ENCODE assay signal across 30 mouse cellular contexts in the genomic region with DNA sequence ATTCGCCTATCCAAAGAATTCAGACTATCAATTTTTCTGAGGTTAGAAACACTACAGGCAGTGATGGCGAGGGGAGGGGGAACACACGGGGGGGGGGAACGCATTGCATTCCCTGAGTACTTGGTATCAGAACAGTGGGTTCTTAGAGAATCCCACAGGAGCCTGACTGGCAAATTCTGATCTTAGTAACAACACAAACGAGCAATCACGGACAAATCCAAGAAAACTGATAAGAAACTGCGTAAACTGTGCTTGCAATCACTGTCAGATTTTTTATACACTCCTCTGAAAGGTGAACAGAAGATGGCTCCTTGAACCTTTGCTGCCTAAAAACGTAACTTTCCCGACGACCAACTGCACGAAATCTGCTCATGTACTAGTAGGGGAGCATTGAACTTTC. TPM values are rescaled to one million over a fixed set of nuclear protein-coding genes. Genes with fewer than 3 reads are reported as not detected.
A peak's percentile ranks its signal among the peaks of the same experiment; 100 is the strongest.
DNase-seq lines count a peak whose midpoint lies in the region; ATAC-seq and TF ChIP-seq lines count a peak whose summit lies in the region.
"Not testable (repeated sequence)": the region's sequence is repeated elsewhere in the genome, so short reads cannot be mapped to it uniquely, and the experiment has no call there.
"Had no signal": no experiment of that assay in that cellular context is flagged by ENCODE, and none has a peak within 500 bp of the region (broad histone marks: within the 10 kb centered on the region; RNA-seq: fewer than 3 reads in every experiment).

No protein-coding gene starts in this region.

- H3K27me3 ChIP-seq in forebrain, postnatal 0 days (ENCODE audit: insufficient read depth, low read length); kidney, adult 2 months (replicated peaks; ENCODE audit: control insufficient read depth, insufficient read depth, low read length); limb, embryonic 11.5 days (ENCODE audit: control insufficient read depth, insufficient read depth, low read length); splenic B cell, adult 2 months (ENCODE audit: control insufficient read depth, insufficient read depth, low read length, poor library complexity, severe bottlenecking): not testable (repeated sequence)

- TF ChIP-seq CTCF in forebrain, postnatal 0 days (IDR thresholded peaks at IDR 0.05; ENCODE audit: low read depth); kidney, adult 2 months (conservative IDR thresholded peaks at IDR 0.05; ENCODE audit: insufficient read depth, insufficient read length, low read depth, low read length): not testable (repeated sequence)

- not testable (repeated sequence) for H3K9ac ChIP-seq in forebrain, postnatal 0 days; limb, embryonic 11.5 days (ENCODE audit: low read length)

- WGBS in forebrain, postnatal 0 days, result 2% methylated on average over 11 of the region's 11 CpGs
- WGBS in kidney, adult 2 months, result 5% methylated on average over 11 of the region's 11 CpGs
- WGBS in limb, embryonic 11.5 days, result 1% methylated on average over 11 of the region's 11 CpGs

- not testable (repeated sequence) for H3K4me1 ChIP-seq in forebrain, postnatal 0 days (ENCODE audit: insufficient read depth); kidney, adult 2 months (ENCODE audit: control insufficient read depth, insufficient read depth, low read length); limb, embryonic 11.5 days (ENCODE audit: control insufficient read depth, insufficient read depth, low read length)

- not testable (repeated sequence) for H3K4me3 ChIP-seq in forebrain, postnatal 0 days (ENCODE audit: low read depth, low read length); kidney, adult 2 months (ENCODE audit: insufficient read depth, low read depth, low read length); limb, embryonic 11.5 days (ENCODE audit: low read depth, low read length)

- H3K9me3 ChIP-seq in forebrain, postnatal 0 days (ENCODE audit: low read length); limb, embryonic 11.5 days (ENCODE audit: control insufficient read depth, low read length): not testable (repeated sequence)

- not testable (repeated sequence) for H3K4me2 ChIP-seq in forebrain, postnatal 0 days (ENCODE audit: low read depth); limb, embryonic 11.5 days (ENCODE audit: low read depth, severe bottlenecking)

- peak; percentile 77 for DNase-seq in ES-CJ7 (ENCODE audit: low read depth, low spot score)
- peak; percentile 23 for DNase-seq in embryo, embryonic 10.5 days (ENCODE audit: low spot score)
- peak; percentile 48 for DNase-seq in forebrain, postnatal 0 days
- peak; percentile 34 for DNase-seq in kidney, adult 2 months
- DNase-seq in limb, embryonic 11.5 days (ENCODE audit: low spot score), result peak; percentile 22
- peak; percentile 16 for DNase-seq in neural tube, embryonic 10.5 days (ENCODE audit: extremely low spot score, low spot score)
- peak; percentile 3 for DNase-seq in splenic B cell, adult 2 months (ENCODE audit: low read depth, low spot score)

- not testable (repeated sequence) for H3K36me3 ChIP-seq in forebrain, postnatal 0 days (ENCODE audit: insufficient read depth); kidney, adult 2 months (ENCODE audit: control insufficient read depth, insufficient read depth, low read length); limb, embryonic 11.5 days (ENCODE audit: control insufficient read depth, insufficient read depth, low read length); splenic B cell, adult 2 months (ENCODE audit: control insufficient read depth, insufficient read depth, low read length, poor library complexity, severe bottlenecking)

- not testable (repeated sequence) for TF ChIP-seq POLR2A in kidney, adult 2 months (IDR thresholded peaks at IDR 0.05; ENCODE audit: low read depth, low read length)

- ATAC-seq in forebrain, postnatal 0 days; limb, embryonic 11.5 days (ENCODE audit: insufficient number of reproducible peaks, low FRiP score, low TSS enrichment, low read depth): not testable (repeated sequence)

- not testable (repeated sequence) for H3K27ac ChIP-seq in forebrain, postnatal 0 days (ENCODE audit: low read depth, low read length); kidney, adult 2 months (ENCODE audit: insufficient read depth, low read depth, low read length); limb, embryonic 11.5 days (replicated peaks; ENCODE audit: low read depth, low read length)

RNA-seq across cellular contexts. Expression of a gene that starts 0.6 kb away (rescaled TPM):
- total RNA-seq in forebrain, postnatal 0 days (2014; rRNA removed), result not detected in 2 replicates
- polyA plus RNA-seq in forebrain, postnatal 0 days (2015; fragmentation: Nextera tagmentation; extraction: Ambion mirVana), result not detected in 2 replicates
- polyA plus RNA-seq in kidney, adult 2 months (2012; rRNA removed), result not detected in 2 replicates
- not detected in 2 replicates for polyA plus RNA-seq in limb, embryonic 11.5 days (2014; fragmentation: Nextera tagmentation; extraction: Ambion mirVana)
- total RNA-seq: adrenal gland, adult 8-10 months; adrenal gland, postnatal 4 days; ES-E14; gastrocnemius, adult 18-20 months; gastrocnemius, postnatal 25 days; heart, postnatal 25 days; layer of hippocampus, adult 2 months; layer of hippocampus, postnatal 25 days; left cerebral cortex, adult 8-10 months; left cerebral cortex, postnatal 4 days; midbrain, postnatal 0 days had no signal
- polyA plus RNA-seq: embryonic facial prominence, embryonic 11.5 days; forebrain, embryonic 14.5 days; frontal cortex, adult 2 months; heart, embryonic 10.5 days; heart, embryonic 15.5 days; hindbrain, embryonic 12.5 days; kidney, embryonic 16.5 days; liver, embryonic 14.5 days; lung, adult 2 months; midbrain, postnatal 0 days; myocyte; neural tube, embryonic 14.5 days; stomach, postnatal 0 days had no signal

RNA-seq across cellular contexts. Expression of a gene that starts 24.6 kb away (rescaled TPM):
- 0.15 TPM in 1 of 2 replicates, not detected in the other for total RNA-seq in forebrain, postnatal 0 days (2014; rRNA removed)
- not detected in 2 replicates for polyA plus RNA-seq in forebrain, postnatal 0 days (2015; fragmentation: Nextera tagmentation; extraction: Ambion mirVana)
- 0.19 and 0.80 TPM in 2 replicates for polyA plus RNA-seq in kidney, adult 2 months (2012; rRNA removed)
- not detected in 2 replicates for polyA plus RNA-seq in limb, embryonic 11.5 days (2014; fragmentation: Nextera tagmentation; extraction: Ambion mirVana)
- total RNA-seq: ES-E14; layer of hippocampus, adult 2 months; layer of hippocampus, postnatal 25 days; left cerebral cortex, adult 8-10 months; left cerebral cortex, postnatal 4 days; midbrain, postnatal 0 days had no signal
- polyA plus RNA-seq: embryonic facial prominence, embryonic 11.5 days; forebrain, embryonic 14.5 days; heart, embryonic 10.5 days; heart, embryonic 15.5 days; hindbrain, embryonic 12.5 days; kidney, embryonic 16.5 days; midbrain, postnatal 0 days; myocyte; neural tube, embryonic 14.5 days; stomach, postnatal 0 days had no signal

Comparison
In these comparisons a context has a peak if more than half of its experiments do, and no peak if none do; other contexts are left out.
1. DNase-seq: peak in every context shown above with its lines; median percentile 77 in ES-CJ7; 48 in forebrain, postnatal 0 days; 34 in kidney, adult 2 months; 23 in embryo, embryonic 10.5 days; 22 in limb, embryonic 11.5 days; 16 in neural tube, embryonic 10.5 days; 3 in splenic B cell, adult 2 months.